Mouse (Mus musculus) telencephalon, adult 2 months (tissue): ENCODE data around the gene Ywhab.

Experiments
- DNase-seq: peaks from one replicate; pipeline ENCODE4 v3.0.0-alpha.2; 2011; ENCODE audit warnings: low read depth, low spot score

Ywhab gene

GRCm38 (mm10) chr2:164009227-164009626 is 14.5 kb downstream of the Ywhab start:
- DNase-seq = no peak

- DNase-seq = no peak
Measured at GRCm38 (mm10) chr2:164010496-164010895, 15.7 kb downstream of the Ywhab start.

GRCm38 (mm10) chr2:164010944-164011343 is 16.2 kb downstream of the Ywhab start:
- DNase-seq = no peak

GRCm38 (mm10) chr2:164015304-164015703 is 20.5 kb downstream of the Ywhab start:
- DNase-seq = no peak

GRCm38 (mm10) chr2:164018910-164019309 is 24.1 kb downstream of the Ywhab start:
- DNase-seq = no peak

GRCm38 (mm10) chr2:164019943-164020342 is 25.2 kb downstream of the Ywhab start:
- no peak for DNase-seq

- no peak for DNase-seq
Measured at GRCm38 (mm10) chr2:164022104-164022503, 27.3 kb downstream of the Ywhab start.

GRCm38 (mm10) chr2:164025150-164025549 is 30.4 kb downstream of the Ywhab start, which contains the start of gene Pabpc1l:
TSS of gene Pabpc1l (plus strand) at chr2:164025450.
- no peak for DNase-seq

GRCm38 (mm10) chr2:164031147-164031546 is 36.4 kb downstream of the Ywhab start:
- no peak for DNase-seq

- DNase-seq = no peak
Measured at GRCm38 (mm10) chr2:164032973-164033372, 38.2 kb downstream of the Ywhab start.

GRCm38 (mm10) chr2:164036520-164037019 is 41.8 kb downstream of the Ywhab start:
- no peak for DNase-seq

GRCm38 (mm10) chr2:164038407-164039028 is 43.8 kb downstream of the Ywhab start:
- no peak for DNase-seq

GRCm38 (mm10) chr2:164040949-164041348 is 46.2 kb downstream of the Ywhab start:
- no peak for DNase-seq

- no peak for DNase-seq
Measured at GRCm38 (mm10) chr2:164041523-164041922, 46.8 kb downstream of the Ywhab start.

- DNase-seq = no peak
Measured at GRCm38 (mm10) chr2:164047197-164047690, 52.5 kb downstream of the Ywhab start.

GRCm38 (mm10) chr2:164053767-164054166 is 59.0 kb downstream of the Ywhab start:
- peak; percentile 11 for DNase-seq

- DNase-seq = no peak
Measured at GRCm38 (mm10) chr2:164054671-164055070, 59.9 kb downstream of the Ywhab start.

GRCm38 (mm10) chr2:164059634-164060235 is 65.0 kb downstream of the Ywhab start:
- DNase-seq = no peak
